Mouse (Mus musculus): Measurements from ENCODE around the gene Fscn2.
"Not testable (repeated sequence)": the region's sequence is repeated elsewhere in the genome, so short reads cannot be mapped to it uniquely, and the experiment has no call there.

Fscn2 gene

GRCm38 (mm10) chr11:120346383-120347034, 14.8 kb upstream of the Fscn2 start:
- DNase-seq (ENCODE audit: low spot score) = peak; percentile 10

- peak; percentile 13 for DNase-seq (ENCODE audit: low spot score)
Measured at GRCm38 (mm10) chr11:120347301-120347700, 14.0 kb upstream of the Fscn2 start.

GRCm38 (mm10) chr11:120347791-120348683, 13.3 kb upstream of the Fscn2 start, which contains the start of gene Actg1:
TSS of gene Actg1 (minus strand) at chr11:120348542.
- peak; percentile 70 for DNase-seq (ENCODE audit: low spot score)

DNA sequence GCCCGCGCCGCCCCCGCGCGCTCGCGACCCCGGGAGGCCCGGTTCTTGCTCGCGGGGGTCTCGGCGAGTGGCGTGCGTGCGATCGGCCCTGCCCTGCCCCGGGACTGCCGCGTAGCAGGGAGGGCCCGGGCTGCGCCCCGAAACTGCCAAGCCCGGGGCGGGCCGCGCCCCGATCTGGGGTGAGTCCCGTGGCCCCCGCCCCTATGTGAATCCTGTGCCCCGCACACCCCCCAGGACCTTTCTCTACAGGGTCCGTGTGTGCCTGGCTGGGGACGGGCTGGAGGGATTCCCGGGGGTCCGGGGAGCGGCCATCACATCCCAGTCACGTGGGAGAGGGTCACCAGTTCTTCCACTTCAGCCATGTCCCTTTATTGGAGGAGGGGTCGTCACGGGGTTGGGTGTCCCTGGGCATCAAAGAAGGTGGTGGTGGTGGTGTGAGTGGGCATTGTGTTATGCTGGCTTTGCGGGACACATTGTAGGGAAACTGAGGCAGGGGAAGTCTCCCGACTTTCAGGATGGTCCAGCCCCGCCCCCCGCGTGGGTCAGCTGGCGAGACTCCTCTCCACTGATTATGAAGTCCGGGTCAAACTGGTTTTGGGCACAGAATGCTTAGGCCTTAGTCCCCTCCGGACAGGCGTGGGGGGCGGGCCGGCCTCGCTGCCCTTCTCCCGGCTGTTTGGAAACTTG, 12.5 kb upstream of the Fscn2 start:
- DNase-seq (ENCODE audit: low spot score) = peak; percentile 84

DNA sequence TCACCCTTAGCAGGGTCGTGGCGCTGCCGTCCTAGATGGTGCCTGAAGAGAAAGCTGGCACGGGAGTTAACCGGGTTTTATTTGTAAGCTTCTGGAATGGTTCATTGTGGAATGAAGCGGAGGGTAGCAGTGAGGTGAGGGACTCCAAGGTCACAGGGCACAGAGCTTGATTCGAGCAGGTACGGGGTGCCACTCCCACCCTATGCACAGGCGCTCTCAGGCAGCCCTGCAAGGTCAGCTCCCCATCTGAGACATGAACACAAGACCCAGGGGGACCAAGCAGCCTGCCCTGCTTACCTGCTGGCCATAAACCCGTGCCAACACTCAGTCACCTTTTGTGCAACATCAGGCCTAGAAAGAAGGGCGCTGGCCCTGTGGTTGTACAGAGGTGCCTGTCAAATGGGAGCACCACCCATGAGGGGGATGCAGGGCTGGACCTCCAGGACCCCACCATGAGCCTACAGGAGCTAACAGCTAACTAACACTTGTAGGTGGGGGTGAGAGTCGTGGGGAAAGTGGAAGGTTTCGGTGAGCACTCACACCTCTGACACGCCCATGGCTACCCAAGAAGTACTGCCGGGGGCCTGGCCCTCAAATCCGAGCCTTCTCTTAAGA, 11.9 kb upstream of the Fscn2 start:
- DNase-seq (ENCODE audit: low spot score) = peak; percentile 58

DNA sequence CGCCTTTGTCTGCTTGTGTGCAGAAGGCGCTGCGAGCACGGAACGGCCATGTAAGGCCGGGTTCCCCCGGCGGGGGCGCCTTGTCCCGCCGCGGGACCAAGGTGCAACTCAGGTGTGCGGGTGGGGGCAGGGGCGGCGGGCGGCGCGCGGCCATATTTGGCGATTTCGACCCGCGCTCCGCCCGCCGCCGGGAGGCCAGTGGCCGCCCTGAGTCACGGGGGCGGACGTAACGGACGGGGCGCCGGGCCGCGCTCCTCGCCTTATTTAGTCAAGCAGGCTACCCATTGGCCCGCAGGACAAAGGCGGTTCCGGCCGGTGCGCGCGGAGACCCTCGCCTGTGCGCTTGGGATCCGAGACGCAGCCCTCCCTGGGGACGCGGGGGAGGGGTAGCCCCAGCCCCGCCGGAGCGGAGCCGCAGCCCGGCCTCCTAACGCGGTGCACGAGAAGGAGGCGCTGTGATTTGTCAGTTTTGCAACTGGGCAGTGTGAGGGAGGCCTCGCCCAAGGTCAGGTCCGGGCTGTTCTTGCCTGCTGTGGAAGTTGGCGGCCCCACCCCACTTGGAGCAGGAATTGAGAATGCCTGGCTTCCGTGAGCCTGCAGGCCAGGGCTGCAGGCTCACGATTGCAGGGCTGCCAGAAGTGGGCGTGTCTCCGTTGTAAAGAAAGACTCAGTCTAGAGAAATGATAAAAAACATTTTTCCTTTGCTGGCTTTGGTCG, 11.2 kb upstream of the Fscn2 start:
- DNase-seq (ENCODE audit: low spot score) = peak; percentile 97

DNA sequence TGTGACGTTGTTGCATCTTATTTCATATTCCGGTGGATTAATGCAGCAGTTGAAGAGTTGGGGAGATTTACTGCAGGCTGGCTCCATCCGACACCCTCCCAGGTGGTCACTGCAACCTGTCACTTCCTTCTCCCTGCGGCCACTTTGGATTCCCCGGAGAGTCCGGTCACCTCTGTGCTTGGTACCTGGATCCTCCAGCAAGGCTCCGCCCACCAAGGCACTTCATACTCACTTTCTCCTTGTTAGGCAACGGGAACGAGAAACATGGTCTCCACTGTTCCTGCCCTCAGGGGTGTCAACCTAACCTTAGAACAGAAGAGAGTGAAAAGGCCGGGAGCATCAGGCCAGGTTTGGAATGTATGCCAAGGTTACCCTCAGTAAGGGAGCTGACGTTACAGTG, 10.6 kb upstream of the Fscn2 start:
- DNase-seq (ENCODE audit: low spot score) = peak; percentile 46

GRCm38 (mm10) chr11:120351250-120352092, 9.9 kb upstream of the Fscn2 start:
- peak; percentile 11 for DNase-seq (ENCODE audit: low spot score)

GRCm38 (mm10) chr11:120352093-120352350, 9.3 kb upstream of the Fscn2 start:
- DNase-seq (ENCODE audit: low spot score) = not testable (repeated sequence)

GRCm38 (mm10) chr11:120352571-120353290, 8.6 kb upstream of the Fscn2 start:
- no peak for DNase-seq (ENCODE audit: low spot score)

- peak; percentile 78 for DNase-seq (ENCODE audit: low spot score)
Measured at GRCm38 (mm10) chr11:120353500-120354303, 7.6 kb upstream of the Fscn2 start.

- no peak for DNase-seq (ENCODE audit: low spot score)
Measured at GRCm38 (mm10) chr11:120354304-120355276, 6.7 kb upstream of the Fscn2 start.

GRCm38 (mm10) chr11:120355277-120356039, 5.9 kb upstream of the Fscn2 start:
- no peak for DNase-seq (ENCODE audit: low spot score)

GRCm38 (mm10) chr11:120356319-120356840, 5.0 kb upstream of the Fscn2 start:
- no peak for DNase-seq (ENCODE audit: low spot score)

GRCm38 (mm10) chr11:120356900-120357299, 4.4 kb upstream of the Fscn2 start:
- DNase-seq (ENCODE audit: low spot score) = no peak

GRCm38 (mm10) chr11:120357791-120358401, 3.4 kb upstream of the Fscn2 start:
- peak; percentile 69 for DNase-seq (ENCODE audit: low spot score)

- DNase-seq (ENCODE audit: low spot score) = no peak
Measured at GRCm38 (mm10) chr11:120359391-120359790, 1.9 kb upstream of the Fscn2 start.
